Mouse (Mus musculus) midbrain, embryonic 15.5 days (tissue): ENCODE data around the gene Jak3. TPM values are rescaled to one million over a fixed set of nuclear protein-coding genes. Genes with fewer than 3 reads are reported as not detected.

ENCODE experiments used
- ATAC-seq: fragments of 200-750 bp; cut with Nextera tagmentation; replicated peaks from 2 replicates; pipeline ENCODE4 v1.8.0; 2017; ENCODE audit warnings: moderate TSS enrichment
- H3K27ac ChIP-seq: fragments of 300-500 bp; sonication (generic); 2 replicates; pipeline ENCODE4 v1.5.1; 2015; ENCODE audit warnings: mild to moderate bottlenecking, inconsistent platforms
- H3K27me3 ChIP-seq: fragments of 300-500 bp; sonication (generic); replicated peaks from 2 replicates; pipeline ENCODE4 v1.6.1; 2015; ENCODE audit warnings: inconsistent platforms
- H3K36me3 ChIP-seq: fragments of 300-500 bp; sonication (generic); replicated peaks from 2 replicates; pipeline ENCODE4 v1.6.1; 2015; ENCODE audit warnings: inconsistent platforms
- H3K4me1 ChIP-seq: fragments of 300-500 bp; sonication (generic); 2 replicates; pipeline ENCODE4 v1.6.1; 2015; ENCODE audit warnings: inconsistent platforms
- H3K4me2 ChIP-seq: fragments of 300-500 bp; sonication (generic); 2 replicates; pipeline ENCODE4 v1.6.1; 2015; ENCODE audit warnings: inconsistent platforms, mild to moderate bottlenecking, moderate library complexity
- H3K4me3 ChIP-seq: fragments of 300-500 bp; sonication (generic); 2 replicates; pipeline ENCODE4 v1.5.1; 2015; ENCODE audit warnings: mild to moderate bottlenecking, inconsistent platforms
- H3K9ac ChIP-seq: fragments of 300-500 bp; sonication (generic); 2 replicates; pipeline ENCODE4 v1.6.1; 2015; ENCODE audit warnings: mild to moderate bottlenecking, inconsistent platforms
- H3K9me3 ChIP-seq: fragments of 300-500 bp; sonication (generic); 2 replicates; pipeline ENCODE4 v1.6.1; 2016; ENCODE audit warnings: inconsistent platforms
- WGBS: fragments of 180-500 bp; shearing (Covaris S2); methylation state at CpG from one replicate; pipeline ENCODE4 v1.1.7; 2015; ENCODE audit warnings: mixed read lengths; 5-methylcytosine and 5-hydroxymethylcytosine counted together
- polyA plus RNA-seq: library from polyadenylated mRNA; unstranded; fragments of >200 nt; fragmentation: Nextera tagmentation; extraction: Ambion mirVana; gene quantifications from 2 replicates; pipeline ENCODE4 v1.2.1, GENCODE M21; 2015

The Jak3 gene
- polyA plus RNA-seq = 5.2 and 5.8 TPM in 2 replicates

DNA sequence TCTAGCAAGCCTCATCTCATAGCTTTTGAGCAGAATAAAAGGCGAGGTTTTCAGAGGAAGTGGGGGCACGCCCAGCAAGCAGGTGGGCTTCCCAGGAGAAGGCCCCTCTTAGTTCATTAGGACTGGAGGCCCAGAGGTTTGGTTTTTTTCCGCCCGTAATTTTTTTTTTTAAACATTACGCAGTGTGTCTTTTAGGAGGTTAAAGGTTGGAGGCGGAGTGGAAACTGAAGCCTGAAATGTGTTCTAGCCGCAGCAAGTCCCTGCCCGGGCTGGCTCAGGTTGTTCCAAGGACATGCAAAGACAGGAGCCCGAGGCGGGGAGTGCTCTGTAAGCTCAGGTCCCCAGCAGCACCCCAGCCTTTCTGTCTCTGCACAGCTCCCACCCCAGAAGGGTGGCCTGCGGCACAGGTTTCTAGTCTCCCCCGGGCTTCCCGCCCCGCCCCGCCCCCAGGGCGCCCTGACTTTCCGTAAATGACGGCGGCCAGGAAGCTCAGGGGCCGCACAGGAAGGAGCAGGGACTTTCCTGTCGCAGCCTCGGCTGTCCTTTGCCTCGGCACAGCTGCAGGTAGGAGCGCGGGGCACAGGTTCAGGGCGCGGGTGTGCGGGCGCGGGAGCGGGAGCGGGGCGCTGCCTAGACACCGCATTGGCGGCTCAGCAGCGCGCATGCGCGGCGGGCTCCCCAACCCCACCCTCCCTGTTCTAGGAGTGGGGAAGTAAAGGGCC, at the start of gene Jak3:
Gene Jak3, plus strand, starts transcription at position 277 of the 722 bp plus-strand sequence.
- H3K4me2 ChIP-seq = peak within 1 kb of the TSS; percentile 73
- no peaks in the 10 kb centered on the region for H3K9me3 ChIP-seq
- H3K9ac ChIP-seq = peak within 1 kb of the TSS; percentile 73
- H3K27me3 ChIP-seq = peaks cover 39% of the 10 kb centered on the region
- H3K36me3 ChIP-seq = no peaks in the 10 kb centered on the region
- peak within 1 kb of the TSS; percentile 68 for H3K27ac ChIP-seq
- ATAC-seq = peak; percentile 57
- H3K4me3 ChIP-seq = peak within 1 kb of the TSS; percentile 60
- WGBS = 3% methylated on average over 40 of the region's 40 CpGs
- H3K4me1 ChIP-seq = peaks cover 34% of the 10 kb centered on the region

DNA sequence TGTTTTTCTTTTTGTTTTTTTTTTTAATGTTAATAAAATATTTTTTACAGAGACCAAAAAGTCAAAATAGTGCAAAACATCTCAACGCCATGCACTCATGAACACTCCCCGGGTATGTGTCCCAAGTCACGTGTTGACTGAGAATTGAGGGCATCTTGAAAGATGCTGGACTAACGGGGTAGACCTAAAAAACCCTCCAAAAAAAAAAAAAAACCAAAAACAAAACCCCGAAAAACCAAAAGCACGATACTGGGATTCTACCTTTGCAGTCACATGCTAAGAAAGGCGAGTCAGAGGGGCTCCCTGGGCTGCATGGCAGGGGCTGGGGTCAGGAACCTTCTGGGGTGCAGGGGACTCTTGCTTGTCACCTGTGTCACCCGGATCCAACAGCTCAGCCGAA, 49.3 kb upstream of the Jak3 start:
- no peaks in the 10 kb centered on the region for H3K9me3 ChIP-seq
- WGBS = 91% methylated on average over 9 of the region's 9 CpGs
- no peak for ATAC-seq

DNA sequence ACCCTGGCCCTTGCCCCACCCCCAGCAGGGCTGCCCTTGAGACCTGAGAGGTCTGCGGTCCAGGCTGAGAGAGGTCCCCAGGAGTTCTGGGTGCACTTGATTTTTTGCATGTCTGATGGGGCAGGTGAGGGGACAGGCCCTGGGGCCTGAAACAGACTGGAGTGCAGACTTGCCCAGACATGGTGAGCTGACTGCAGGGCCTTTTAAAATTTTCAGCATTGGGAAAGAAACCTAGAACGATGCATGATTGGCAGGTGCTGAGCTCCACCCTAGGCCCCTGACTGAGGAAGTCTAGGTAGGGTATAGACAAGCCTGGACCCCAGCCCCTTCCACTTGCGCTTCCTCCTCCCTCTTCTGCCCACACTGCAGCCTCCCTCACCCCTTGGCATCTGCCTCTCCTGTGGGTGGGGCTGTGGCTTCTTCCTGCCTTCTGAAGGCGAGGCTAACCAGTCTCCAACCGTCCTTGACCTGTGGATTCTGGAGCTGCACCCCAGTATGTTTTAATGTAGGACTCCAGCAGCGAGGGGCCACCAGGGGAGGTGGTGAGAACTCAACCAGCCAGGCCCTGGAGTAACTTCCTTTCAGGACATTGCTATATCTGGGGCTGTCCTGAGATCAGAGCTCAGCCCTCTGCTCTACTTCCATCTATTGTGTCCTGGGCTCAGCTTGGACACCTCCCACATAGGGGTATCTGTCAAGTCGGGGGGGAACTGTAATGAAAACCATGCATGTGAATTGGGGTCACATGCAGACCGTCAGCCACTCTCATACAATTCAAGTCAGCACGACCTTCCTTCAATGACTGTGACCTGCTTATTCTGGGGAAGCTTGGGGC, 48.6 kb upstream of the Jak3 start:
- Histone ChIP-seq H3K36me3 (peaks cover 7% of the 10 kb centered on the region), H3K4me2 (no peak overlapping the region), H3K4me1 (peaks cover 18% of the 10 kb centered on the region), H3K27ac (0 out of 2 replicates have a peak overlapping the region, but pooled peaks have one; percentile 18), H3K9me3 (no peaks in the 10 kb centered on the region), H3K27me3 (peaks cover 12% of the 10 kb centered on the region), H3K4me3 (no peak overlapping the region), H3K9ac (no peak overlapping the region)
- 53% methylated on average over 9 of the region's 9 CpGs for WGBS
- no peak for ATAC-seq

More for the DNA sequence above, 49.3 kb upstream of the Jak3 start:
- Histone ChIP-seq H3K4me3 (no peak overlapping the region), H3K4me2 (no peak overlapping the region), H3K36me3 (peaks cover 14% of the 10 kb centered on the region), H3K4me1 (peaks cover 18% of the 10 kb centered on the region), H3K27me3 (peaks cover 12% of the 10 kb centered on the region), H3K9ac (no peak overlapping the region), H3K27ac (0 out of 2 replicates have a peak overlapping the region, but pooled peaks have one; percentile 18)

DNA sequence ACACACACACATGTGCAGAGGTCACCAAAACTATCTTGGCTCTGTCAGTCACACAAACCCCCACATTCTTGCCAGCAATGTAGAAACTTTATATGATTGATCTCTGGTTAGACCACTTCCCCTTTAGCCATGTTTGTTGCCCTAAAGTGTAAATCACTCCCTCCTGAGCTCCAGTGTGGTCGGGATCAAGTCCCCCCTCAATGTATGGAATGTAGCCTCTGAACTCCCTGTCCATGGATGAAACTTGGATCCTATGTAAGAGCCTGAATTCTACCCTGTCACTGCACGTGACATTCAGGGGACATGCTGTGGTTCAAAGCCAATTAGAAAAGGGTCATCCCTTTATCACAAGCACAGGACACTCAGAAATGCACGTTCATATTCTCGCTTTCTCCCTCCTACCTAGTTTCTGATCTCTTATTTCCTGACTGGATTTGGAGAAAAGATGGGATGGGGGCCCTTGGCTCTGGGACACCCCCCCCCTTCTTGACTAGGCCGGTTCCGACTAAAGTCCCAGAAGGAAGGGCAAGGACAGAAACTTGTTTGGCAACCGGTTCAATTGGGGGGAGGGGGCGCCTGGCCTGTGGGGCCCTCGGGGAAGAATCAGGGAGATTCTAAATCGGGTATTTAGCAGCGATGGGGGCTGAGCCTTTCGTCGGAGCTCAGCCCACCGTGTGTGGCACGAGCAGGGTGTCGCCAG, 47.5 kb upstream of the Jak3 start:
- H3K27ac ChIP-seq = peak overlapping the region; percentile 84
- peak overlapping the region; percentile 84 for H3K4me2 ChIP-seq
- H3K4me1 ChIP-seq = peaks cover 18% of the 10 kb centered on the region
- H3K27me3 ChIP-seq = peaks cover 12% of the 10 kb centered on the region
- H3K9ac ChIP-seq = peak overlapping the region; percentile 51
- no peak for ATAC-seq
- WGBS = 10% methylated on average over 16 of the region's 16 CpGs
- H3K4me3 ChIP-seq = peak overlapping the region; percentile 49
- no peaks in the 10 kb centered on the region; the same call in 1 of the 2 replicates for H3K36me3 ChIP-seq
- no peaks in the 10 kb centered on the region for H3K9me3 ChIP-seq

DNA sequence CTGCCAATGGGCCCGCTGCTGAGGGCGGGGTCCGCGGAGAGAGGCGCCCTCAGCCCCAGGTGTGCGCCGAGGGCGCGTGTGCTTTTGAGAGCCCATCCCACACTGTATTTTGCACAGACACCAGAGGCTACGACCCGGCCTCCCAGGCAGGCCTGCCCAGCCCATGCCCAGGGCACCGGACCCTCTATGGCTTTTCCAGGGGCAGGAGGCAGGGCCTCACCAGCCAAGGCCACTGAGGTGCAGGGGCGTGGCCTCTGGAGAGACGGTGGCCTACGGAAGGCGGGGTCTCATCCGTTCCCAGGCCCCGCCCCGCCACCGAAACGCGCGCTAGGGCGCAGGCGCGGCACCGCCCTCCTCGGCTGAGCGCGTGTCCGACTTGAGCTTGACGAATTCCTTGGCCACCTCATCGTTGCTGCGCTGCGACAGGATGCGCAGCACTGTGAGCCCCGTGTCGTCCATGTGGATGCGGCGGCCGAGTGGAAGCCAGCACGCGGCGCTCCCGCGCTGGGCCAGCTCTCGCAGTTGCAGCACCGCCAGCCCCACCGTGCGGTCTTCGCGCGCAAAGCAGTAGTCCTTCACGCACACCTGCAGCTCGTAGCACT, 46.9 kb upstream of the Jak3 start:
- Histone ChIP-seq H3K27ac (peak overlapping the region; percentile 84), H3K9me3 (no peaks in the 10 kb centered on the region), H3K27me3 (peaks cover 12% of the 10 kb centered on the region), H3K4me3 (peak overlapping the region; percentile 49), H3K4me2 (peak overlapping the region; percentile 84), H3K9ac (peak overlapping the region; percentile 51), H3K4me1 (peaks cover 19% of the 10 kb centered on the region), H3K36me3 (no peaks in the 10 kb centered on the region; the same call in 1 of the 2 replicates)
- under 1% methylated on average over 55 of the region's 55 CpGs for WGBS
- ATAC-seq = peak; percentile 86

DNA sequence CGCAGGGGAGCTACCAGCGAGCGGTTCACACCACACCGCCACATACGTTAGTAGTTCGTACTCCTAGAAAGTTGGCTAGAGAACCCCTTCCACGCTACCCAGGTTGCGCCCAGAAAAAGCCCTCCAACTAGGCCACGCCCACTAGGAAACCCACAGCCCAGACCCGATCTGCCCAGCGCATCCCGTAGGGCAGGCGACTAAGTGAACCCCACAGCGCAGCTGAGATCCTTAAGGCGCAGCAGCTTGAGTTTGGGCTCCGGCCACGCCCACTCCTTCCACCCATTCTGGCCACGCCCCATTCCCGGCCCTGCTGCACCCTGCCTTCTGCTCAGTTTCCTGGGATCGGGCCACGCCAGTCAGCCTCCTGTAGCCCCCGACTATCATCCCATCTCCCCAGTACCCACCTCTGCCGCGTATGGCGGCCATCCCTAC, 46.3 kb upstream of the Jak3 start:
- WGBS = 2% methylated on average over 25 of the region's 25 CpGs
- ATAC-seq = peak; percentile 29
- peak overlapping the region; percentile 84 for H3K27ac ChIP-seq

DNA sequence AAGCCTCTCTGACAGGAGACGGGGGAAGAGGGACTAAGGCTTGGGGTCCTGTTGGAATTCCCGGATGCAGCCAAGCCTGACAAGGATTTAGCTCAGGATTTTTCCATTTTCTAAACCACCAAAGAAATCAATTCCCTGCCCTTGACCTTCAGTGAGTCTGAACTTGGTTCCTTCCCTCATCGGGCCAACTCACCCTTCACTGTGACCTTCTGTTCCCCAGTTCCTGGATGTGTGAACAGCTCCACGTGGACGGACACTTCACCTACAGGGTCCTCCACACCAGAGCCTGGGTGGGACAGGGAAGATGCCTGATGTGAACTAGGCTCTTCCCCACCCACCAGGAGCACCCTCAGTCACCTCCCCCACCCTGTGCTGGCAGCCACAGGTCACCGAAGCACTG, 45.3 kb upstream of the Jak3 start:
- no peak overlapping the region for H3K27ac ChIP-seq
- H3K4me1 ChIP-seq = peaks cover 27% of the 10 kb centered on the region
- 86% methylated on average over 6 of the region's 6 CpGs for WGBS
- no peak overlapping the region for H3K4me2 ChIP-seq
- no peak for ATAC-seq
- no peaks in the 10 kb centered on the region for H3K9me3 ChIP-seq
- peaks cover 19% of the 10 kb centered on the region for H3K27me3 ChIP-seq
- H3K9ac ChIP-seq = no peak overlapping the region
- 0 out of 2 replicates have a peak, but pooled peaks cover 3% of the 10 kb centered on the region for H3K36me3 ChIP-seq
- no peak overlapping the region for H3K4me3 ChIP-seq

More for the DNA sequence above, 46.3 kb upstream of the Jak3 start:
- Histone ChIP-seq H3K36me3 (no peaks in the 10 kb centered on the region), H3K27me3 (peaks cover 13% of the 10 kb centered on the region), H3K4me1 (peaks cover 25% of the 10 kb centered on the region), H3K4me3 (peak overlapping the region; percentile 49), H3K9ac (peak overlapping the region; percentile 51), H3K4me2 (peak overlapping the region; percentile 84), H3K9me3 (no peaks in the 10 kb centered on the region)

DNA sequence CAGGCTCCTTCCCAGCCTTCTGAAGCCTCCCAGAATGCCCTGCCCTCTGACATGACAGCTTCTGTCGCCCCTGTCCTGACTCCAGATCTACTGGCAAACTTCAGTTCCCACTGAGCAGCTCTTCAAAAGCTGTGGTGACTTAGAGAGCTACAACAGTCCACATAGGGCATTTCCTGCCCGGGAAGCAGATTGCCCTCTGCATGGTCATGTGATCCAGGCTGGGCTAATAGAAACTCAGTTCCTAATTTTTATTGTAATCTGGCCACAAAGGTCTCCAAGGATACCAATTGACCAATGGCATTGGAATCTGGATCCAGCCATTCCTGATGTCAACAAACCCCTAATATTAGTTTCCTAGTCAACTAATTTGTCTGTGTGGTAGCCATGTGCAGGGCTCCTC, 44.2 kb upstream of the Jak3 start:
- Histone ChIP-seq H3K4me3 (no peak overlapping the region), H3K9me3 (no peaks in the 10 kb centered on the region), H3K4me1 (peaks cover 27% of the 10 kb centered on the region), H3K27me3 (peaks cover 19% of the 10 kb centered on the region), H3K36me3 (0 out of 2 replicates have a peak, but pooled peaks cover 5% of the 10 kb centered on the region), H3K4me2 (no peak overlapping the region), H3K27ac (no peak overlapping the region), H3K9ac (no peak overlapping the region)
- WGBS = 58% methylated on average over 2 of the region's 2 CpGs
- no peak for ATAC-seq

DNA sequence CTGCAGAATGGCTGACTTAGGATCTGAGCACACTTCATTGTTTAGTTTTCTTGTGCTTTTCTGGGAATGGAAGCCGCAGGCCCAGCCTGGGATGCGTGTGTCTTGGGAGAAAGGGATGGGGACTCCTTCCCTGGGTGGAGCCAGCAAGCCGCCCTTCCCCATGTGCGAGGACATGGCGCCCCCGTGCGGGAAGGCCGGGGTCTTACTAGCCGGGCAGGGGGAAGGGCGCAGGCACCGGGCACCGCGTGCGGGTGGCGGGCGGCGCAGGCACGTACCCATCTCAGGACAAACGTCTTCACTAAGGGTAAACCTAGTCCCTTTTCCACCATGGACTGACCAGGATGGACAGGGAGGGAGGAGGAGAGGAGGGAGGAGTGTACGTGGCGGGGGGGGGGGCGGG, 42.9 kb upstream of the Jak3 start:
- Histone ChIP-seq H3K9ac (no peak overlapping the region), H3K27me3 (peaks cover 19% of the 10 kb centered on the region), H3K27ac (no peak overlapping the region), H3K4me2 (no peak overlapping the region), H3K4me3 (no peak overlapping the region), H3K9me3 (no peaks in the 10 kb centered on the region), H3K4me1 (peaks cover 27% of the 10 kb centered on the region), H3K36me3 (0 out of 2 replicates have a peak, but pooled peaks cover 5% of the 10 kb centered on the region)
- ATAC-seq = no peak
- 6% methylated on average over 19 of the region's 22 CpGs for WGBS

DNA sequence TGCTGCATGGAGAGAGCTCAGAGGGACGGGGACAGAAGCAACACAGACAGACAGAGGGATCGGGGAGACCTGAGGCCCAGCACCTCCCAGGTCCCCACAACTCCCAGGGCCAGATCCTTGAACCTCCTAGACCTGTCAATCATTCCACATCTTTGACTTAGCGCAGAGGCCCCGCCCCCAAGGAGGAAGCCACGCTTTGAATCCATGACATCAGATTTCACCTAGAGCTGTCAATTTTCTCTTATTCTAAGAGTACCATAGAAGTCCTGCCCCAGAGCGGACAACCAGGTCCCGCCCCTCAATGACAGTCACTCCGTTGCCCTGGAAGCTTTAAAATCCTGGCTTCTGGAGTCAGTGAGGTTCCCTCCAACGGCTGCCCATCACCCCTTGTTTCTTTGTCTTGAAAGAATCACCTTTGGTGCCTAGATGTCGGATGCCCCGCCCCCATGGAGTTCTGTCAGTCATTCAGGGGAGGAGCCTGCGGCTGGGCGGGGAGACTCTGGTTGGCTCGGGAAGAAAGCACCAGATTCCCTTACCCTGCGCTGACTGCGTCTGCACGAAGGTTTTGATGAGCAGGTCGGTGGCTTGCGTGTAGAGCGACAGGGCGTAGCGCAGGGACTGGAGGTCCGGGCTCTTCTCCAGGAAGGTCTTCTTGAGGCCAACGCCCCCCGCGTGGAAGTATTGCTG, 42.0 kb upstream of the Jak3 start:
- no peak overlapping the region; the same call in 1 of the 2 replicates for H3K9ac ChIP-seq
- H3K4me3 ChIP-seq = no peak overlapping the region
- no peaks in the 10 kb centered on the region for H3K9me3 ChIP-seq
- peaks cover 20% of the 10 kb centered on the region for H3K4me1 ChIP-seq
- ATAC-seq = peak; percentile 50
- peak overlapping the region; percentile 25 for H3K4me2 ChIP-seq
- peaks cover 23% of the 10 kb centered on the region for H3K27me3 ChIP-seq
- WGBS = 6% methylated on average over 26 of the region's 26 CpGs
- peak overlapping the region; percentile 68 for H3K27ac ChIP-seq
- H3K36me3 ChIP-seq = peaks cover 6% of the 10 kb centered on the region; the same call in 1 of the 2 replicates
